Mouse (Mus musculus) kidney, adult 18-20 months (tissue): Measurements from ENCODE around the gene Isca1.
"Not testable (repeated sequence)": the region's sequence is repeated elsewhere in the genome, so short reads cannot be mapped to it uniquely, and the experiment has no call there.

ENCODE experiments used
- DNase-seq: peaks from one replicate; pipeline ENCODE4 v3.0.0; 2021

Isca1 gene

DNA sequence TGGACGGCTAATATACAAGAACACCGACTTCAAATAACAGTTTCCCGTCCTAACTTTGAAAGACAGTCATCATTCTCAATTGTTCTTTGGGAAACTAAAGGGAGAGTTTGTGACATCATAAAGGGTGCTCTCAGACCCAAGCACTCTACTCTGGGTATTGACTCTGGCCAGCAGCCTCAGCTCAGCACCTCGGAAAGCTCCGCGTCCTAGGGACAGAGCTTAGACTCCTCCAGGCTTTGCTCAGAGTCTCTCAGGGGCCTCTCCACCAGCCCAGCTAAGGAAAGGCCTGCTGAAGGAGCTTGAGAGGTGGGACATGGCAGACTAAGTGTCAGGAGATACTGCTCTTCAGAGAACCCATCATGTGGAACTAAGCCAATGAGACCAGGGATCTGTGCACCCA lies 23.4 kb downstream of the Isca1 start:
- no peak for DNase-seq

DNA sequence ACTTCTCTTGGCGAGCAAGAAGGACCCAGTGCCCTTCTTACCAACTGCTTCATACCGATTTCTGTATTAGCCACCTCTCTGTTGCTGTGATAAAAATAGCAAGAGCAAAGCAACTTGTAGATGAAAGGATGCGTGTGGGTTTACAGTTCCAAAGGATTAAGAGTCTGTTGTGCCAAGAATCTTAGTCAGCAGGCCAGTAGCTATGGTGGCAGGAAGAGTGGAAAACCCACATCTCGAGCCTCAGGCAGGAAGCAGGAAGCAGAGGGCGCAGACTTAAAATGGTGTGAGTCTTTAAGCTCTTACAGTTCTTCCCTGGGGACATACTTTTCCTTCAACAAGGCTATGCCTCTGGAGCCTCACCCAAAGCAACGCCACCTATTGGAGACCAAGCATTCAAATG lies 24.1 kb downstream of the Isca1 start:
- DNase-seq: no peak

GRCm38 (mm10) chr13:59741697-59742096 lies 27.9 kb downstream of the Isca1 start:
- no peak for DNase-seq

DNA sequence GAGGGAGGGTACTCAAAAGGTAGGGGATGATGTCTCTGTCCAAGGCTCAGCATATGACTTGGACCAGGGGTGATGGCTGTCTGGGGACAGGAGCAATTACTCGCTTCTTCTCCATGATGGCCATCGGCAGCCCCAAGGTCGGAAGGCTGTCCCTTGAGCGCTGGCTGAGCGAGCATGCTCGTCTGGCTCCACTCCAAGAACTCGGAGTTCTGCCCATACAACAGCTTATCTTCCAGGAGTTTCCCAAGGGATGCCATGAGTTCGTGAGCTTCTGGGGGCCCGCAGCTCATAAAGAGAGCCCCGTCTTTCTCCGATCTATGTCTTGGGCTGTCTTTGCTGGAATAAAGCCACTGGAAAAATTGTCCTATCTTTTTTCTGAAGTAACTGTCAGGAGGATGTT lies 28.5 kb downstream of the Isca1 start:
- no peak for DNase-seq

- no peak for DNase-seq
Measured at GRCm38 (mm10) chr13:59739397-59739796, 30.2 kb downstream of the Isca1 start.

DNA sequence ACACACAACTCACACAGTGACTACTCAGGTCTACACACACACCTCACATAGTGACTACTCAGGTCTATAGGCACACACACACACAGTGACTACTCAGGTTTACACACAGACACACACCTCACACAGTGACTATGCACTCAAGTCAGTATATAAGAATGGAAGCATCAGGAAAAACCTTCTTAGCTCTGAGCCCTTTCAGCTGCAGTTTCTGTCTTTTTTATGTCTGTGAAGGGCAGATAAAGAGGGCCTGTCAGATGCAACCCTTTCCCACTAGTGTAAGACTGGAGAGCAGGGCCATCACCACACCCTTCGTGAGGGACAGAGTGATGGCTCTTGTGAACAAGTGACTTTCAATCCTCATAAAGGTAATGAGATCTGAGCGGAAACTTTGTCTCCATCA lies 31.2 kb downstream of the Isca1 start:
- DNase-seq: no peak

DNA sequence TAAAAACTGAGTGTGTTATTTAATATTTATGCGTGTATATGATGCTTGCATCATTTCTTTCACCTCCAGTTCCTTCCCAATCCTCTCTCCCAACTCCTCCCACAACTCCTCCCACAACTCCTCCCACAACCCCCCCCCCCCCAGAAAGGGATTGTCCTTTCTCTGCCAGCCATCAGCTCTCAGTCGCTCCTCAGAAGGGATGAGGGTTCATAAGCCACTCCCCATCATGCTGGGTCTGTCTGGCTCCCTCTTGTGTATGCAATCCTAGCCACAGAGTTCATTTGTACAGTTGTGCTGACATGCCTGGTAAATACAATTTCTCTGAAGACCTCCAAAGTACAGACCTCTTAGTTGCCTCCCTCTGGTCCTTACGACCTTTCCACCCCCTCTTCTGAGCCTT lies 34.4 kb downstream of the Isca1 start:
- no peak for DNase-seq

DNA sequence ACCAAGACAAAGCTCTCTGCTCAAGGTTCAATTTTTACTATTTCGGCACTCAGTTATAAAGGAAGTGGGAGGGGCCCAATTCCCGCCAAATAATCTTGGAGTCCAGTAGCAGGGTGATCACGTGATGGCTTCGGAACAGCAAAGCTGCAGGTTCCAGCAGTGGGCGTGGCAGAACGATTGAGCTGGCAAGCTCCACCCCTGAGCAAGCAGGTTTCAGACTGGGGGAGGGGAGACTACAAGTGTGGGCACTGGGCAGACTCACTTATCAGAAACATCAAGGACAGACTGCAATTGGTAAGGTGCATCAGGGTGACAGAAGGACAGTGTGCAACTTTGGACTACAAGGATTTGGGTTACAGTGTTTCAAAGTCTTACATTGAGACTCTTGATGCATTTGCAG lies 35.3 kb downstream of the Isca1 start:
- DNase-seq: not testable (repeated sequence)

- no peak for DNase-seq
Measured at GRCm38 (mm10) chr13:59733936-59734335, 35.7 kb downstream of the Isca1 start.

GRCm38 (mm10) chr13:59731652-59732051 lies 38.0 kb downstream of the Isca1 start, which contains the start of gene Spata31d1d:
Gene Spata31d1d (minus strand): TSS chr13:59731752.
- no peak for DNase-seq

DNA sequence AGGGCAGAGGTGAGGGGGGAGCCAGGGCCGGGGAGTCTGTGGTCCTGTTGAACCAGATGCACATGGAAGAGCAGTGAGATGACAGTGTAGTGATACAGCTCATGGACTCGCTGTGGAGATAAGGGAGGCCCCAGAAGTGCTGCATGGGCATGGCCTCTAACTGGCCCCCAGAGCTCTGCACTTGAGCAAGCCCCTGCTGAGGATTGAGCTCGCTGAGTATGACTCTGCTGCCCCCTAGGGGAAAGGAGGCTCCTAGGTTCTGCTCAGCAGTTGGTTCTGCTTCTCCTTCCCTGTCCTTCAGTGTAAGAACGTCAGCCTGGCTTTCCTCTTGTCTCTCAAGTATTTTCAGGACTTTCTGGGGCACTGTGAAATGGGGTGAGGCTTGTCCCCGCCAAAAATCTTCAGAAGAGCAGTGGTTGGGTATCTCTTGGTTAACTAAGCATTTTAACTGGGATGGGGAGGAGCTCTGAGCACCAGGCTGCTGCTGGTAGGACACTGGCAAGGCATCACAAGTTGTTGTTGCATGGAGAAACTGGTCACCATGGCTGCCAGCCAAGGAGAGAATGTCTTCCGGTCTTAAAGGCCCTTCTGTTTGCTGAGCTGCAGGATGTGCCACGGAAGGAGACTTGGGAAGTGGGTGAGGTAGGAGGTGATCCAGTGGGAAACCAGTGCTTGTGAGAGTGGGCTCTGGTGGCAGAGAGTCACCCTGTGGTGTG lies 41.1 kb downstream of the Isca1 start:
- peak; percentile 76 for DNase-seq

DNA sequence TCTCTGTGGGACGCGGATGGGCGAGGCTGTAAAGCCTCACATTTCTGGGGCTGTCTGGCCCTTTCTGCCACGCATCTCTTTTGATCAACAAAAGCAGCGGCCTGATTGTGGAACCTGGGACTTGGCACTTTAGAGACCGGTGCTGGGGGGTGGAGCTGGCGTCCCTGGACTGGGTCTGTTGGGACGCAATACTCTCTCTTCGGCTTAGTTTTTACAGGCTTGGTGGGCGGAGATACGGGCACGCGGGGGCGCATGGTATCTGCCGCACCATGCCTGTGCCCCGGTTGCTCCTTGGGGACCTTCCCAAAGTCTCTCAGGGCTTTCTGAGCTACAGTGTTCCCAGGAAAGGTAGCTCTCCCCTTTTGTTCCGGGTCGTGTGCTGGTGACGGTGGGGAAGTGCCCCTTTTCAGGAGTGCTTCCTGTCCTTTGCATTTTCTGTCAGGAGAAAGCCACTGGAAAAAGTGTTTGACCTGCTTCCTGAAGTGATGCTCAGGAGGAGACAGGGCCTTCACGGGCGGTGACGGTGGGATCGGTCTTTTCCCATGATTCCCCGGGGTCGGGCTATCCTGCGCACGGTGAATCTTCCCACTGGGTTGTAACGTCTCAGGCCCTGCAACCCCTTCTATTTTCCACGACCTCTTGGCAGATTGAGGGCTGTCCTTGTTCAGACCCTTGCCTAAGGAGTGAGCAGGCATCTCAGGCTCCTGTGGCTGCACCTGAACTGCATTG lies 43.3 kb downstream of the Isca1 start:
- no peak for DNase-seq

- not testable (repeated sequence) for DNase-seq
Measured at GRCm38 (mm10) chr13:59722089-59722488, 47.5 kb downstream of the Isca1 start.

DNA sequence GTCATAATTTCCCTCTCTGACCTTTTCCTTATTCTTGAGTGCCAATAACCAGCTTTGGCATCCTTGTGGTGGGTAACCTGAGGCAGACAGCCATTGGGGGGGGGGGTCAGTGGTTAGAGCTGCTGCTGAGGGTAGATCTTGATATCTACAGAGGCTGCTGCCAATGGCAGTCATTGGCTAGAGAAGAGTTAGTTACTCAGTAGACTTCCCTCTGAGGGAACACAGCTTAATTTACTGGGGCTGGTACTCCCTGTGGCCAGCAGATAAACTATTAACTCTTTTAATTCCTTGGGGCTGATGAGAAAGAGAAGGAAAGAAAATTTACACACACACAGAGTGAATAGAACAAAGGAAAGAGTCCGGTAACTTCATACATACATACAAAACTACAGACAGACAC lies 50.1 kb downstream of the Isca1 start:
- DNase-seq: no peak

GRCm38 (mm10) chr13:59718857-59719440 lies 50.7 kb downstream of the Isca1 start:
- peak; percentile 8 for DNase-seq

DNA sequence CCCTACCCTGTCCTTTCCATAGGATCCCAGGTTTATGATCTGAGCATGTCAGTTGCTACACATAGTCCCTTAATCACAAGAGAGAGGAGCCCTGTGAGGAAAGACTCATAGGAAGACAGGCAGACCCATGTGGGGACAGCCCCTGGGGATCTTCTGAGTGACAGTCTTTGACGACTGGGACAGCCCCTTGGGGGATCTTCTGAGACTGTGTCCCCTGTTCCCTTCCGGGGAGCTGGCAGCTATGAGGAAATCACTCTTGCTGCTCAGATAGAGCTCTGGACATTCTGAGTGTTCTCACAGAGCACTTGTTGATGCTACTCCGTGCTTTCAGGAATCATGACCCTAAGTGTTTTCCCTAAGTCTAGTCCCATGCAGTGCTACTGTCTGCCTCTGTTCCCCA lies 55.9 kb downstream of the Isca1 start:
- no peak for DNase-seq

DNA sequence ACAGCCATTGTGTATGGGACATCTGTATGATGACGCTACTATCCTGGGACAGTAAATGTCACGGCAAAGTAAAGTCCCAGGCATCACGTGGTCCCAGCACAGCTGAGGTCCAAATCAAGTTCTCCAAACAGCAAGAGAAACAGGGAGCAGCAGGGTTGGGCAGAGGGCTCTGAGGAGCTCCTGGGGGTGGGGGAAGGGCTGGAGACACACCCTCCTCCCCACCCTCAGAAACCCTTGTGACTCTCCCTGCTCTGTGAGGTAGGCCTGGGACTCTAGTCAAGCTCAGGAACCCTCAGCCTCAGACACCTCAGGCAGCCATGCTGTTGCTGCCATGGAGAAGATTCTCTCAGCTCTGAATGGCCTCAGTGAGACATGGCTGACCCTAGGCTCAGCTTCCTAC lies 57.6 kb downstream of the Isca1 start, which contains the start of gene Spata31d1b:
Gene Spata31d1b, plus strand, starts transcription at position 301 of the 400 bp plus-strand sequence.
- DNase-seq: not testable (repeated sequence)

DNA sequence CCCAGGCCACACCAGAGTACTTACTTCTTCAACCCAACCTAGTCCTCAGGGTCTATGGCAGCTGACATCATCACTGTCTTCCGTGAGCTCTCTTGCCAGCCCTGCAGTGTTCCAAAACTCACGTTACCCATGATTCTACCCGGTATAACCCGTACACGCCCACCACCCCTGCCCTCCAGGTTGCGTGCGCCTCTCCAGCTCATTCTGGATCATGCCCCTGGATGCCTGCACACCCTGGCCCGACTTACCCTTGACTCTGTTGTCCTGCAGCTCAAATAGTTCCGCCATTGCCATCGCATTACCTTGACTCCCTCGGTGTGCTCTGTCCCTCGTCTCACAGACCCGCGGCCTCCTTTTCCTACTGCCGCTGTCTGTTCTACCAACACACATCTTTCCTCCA lies 59.4 kb downstream of the Isca1 start, which contains the start of gene Spata31d1a:
Gene Spata31d1a, minus strand, starts transcription at position 101 of the 400 bp plus-strand sequence.
- DNase-seq: no peak
